Mouse (Mus musculus): ENCODE measurements around the gene Nedd9. TPM values are rescaled to one million over a fixed set of nuclear protein-coding genes. Genes with fewer than 3 reads are reported as not detected.

Nedd9 gene
- polyA plus RNA-seq, 1 experiment from 2014 or later = 30.7 TPM

DNA sequence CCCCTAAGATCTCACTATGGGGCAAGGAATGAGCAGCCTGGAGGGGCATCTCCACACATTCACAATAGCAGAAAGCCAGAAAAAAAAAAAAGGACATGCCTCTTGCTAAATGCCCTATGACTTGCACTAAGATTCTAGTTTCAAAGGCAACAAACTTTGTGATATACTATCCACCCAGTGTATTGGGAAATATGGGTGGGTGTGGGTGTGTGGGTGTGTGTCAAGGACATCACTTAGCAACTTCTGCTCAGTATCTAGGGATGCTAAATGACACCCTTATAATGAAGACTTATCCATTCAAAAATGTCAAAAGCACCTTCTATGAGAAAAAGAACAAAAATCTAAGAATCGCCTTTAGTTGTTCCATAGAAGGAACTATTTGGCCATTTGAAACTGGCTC, 40.6 kb downstream of the Nedd9 start:
- no peaks in the 10 kb centered on the region for H3K27me3 ChIP-seq (replicated peaks)
- no peaks in the 10 kb centered on the region for H3K36me3 ChIP-seq
- 98% methylated on average over 1 of the region's 1 CpGs for WGBS
- no peak overlapping the region for H3K27ac ChIP-seq
- H3K4me3 ChIP-seq = no peak overlapping the region
- H3K4me2 ChIP-seq (replicated peaks) = no peak overlapping the region
- H3K9ac ChIP-seq = no peak overlapping the region
- H3K4me1 ChIP-seq = peaks cover 2% of the 10 kb centered on the region; the same call in 1 of the 2 replicates
- ATAC-seq (ENCODE audit: low FRiP score, low read depth) = no peak
- H3K9me3 ChIP-seq = no peaks in the 10 kb centered on the region

DNA sequence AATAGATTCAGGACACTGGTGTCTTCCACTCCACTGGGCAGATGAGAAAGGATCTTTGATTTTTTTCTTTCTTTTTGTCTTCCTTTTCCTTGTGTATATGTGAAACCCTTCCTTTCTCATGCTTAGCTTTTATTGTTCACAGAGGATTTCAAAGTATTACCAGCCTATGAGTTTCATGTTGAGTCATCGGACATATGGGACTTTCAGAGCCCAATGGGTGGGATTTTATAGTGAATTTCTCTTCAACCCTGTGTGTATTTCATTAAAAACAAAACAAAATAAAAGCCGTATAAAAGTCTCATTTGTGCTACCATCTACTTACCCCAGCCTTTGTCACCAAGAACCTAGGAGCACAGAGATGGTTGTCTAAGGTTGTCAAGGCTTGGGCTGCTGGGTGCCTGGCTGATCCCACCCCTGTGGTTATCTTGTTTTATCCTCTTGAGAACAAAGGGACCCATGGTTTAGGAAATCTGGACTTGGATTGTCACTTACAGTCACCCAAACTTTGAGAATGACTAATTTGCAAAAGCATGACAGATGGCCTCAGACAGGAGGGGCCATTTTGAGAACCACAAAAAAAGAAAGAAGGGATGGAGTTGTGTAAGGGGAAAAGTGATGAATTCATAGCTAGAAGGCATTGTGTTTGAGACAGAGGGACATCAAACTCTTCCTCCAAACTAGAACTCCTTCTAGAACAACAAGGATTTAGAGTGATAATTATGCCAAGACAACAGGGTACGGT, 41.9 kb downstream of the Nedd9 start:
- no peak overlapping the region for H3K4me2 ChIP-seq (replicated peaks)
- 94% methylated on average over 3 of the region's 3 CpGs for WGBS
- H3K9ac ChIP-seq = no peak overlapping the region
- H3K9me3 ChIP-seq = no peaks in the 10 kb centered on the region
- no peaks in the 10 kb centered on the region for H3K36me3 ChIP-seq
- no peak overlapping the region for H3K4me3 ChIP-seq
- peaks cover 2% of the 10 kb centered on the region; the same call in 1 of the 2 replicates for H3K4me1 ChIP-seq
- H3K27ac ChIP-seq = no peak overlapping the region
- ATAC-seq (ENCODE audit: low FRiP score, low read depth) = no peak
- no peaks in the 10 kb centered on the region for H3K27me3 ChIP-seq (replicated peaks)

DNA sequence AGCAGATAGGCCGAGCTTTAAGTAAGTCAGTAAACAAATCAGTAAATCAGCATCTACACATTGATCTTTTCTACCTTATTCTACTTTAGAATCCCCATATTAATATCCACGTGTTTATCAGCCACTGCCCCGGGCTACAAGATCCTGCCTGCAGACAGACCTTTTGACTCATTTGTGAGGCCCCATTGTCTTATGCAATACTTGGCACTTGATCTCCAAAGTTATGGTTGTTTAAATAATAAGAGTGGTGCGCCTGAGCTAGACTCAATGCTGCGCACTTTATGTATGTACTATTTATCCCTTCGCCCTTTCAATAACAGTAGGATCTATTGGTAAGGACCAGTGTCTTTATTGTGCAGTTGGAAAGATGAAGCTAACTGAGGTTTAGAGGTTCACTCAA, 42.9 kb downstream of the Nedd9 start:
- Histone ChIP-seq H3K4me2 (replicated peaks) (no peak overlapping the region), H3K9me3 (no peaks in the 10 kb centered on the region), H3K4me1 (peaks cover 2% of the 10 kb centered on the region; the same call in 1 of the 2 replicates), H3K27me3 (replicated peaks) (no peaks in the 10 kb centered on the region), H3K4me3 (no peak overlapping the region), H3K9ac (no peak overlapping the region), H3K36me3 (no peaks in the 10 kb centered on the region), H3K27ac (no peak overlapping the region)
- 96% methylated on average over 6 of the region's 6 CpGs for WGBS
- no peak for ATAC-seq (ENCODE audit: low FRiP score, low read depth)

DNA sequence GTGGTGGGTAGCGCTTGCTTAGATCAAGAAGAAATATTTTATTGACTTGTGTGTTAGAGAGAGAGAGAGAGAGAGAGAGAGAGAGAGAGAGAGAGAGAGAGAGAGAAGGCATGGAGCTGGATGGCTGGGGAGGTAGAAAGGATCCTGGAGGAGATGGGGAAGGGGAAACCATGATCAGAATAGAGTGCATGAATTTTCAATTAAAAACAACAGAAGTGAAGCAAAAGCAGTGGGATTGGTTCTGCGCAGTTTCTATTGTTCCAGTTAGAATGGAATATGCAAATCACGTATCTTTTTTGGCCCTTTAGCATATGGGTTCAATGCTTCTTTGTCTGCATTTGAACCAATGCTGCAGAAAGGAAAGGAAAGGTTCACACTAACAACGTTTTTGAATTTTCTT, 45.0 kb downstream of the Nedd9 start:
- H3K27me3 ChIP-seq (replicated peaks) = no peaks in the 10 kb centered on the region
- H3K27ac ChIP-seq = no peak overlapping the region
- H3K9me3 ChIP-seq = no peaks in the 10 kb centered on the region
- H3K9ac ChIP-seq = no peak overlapping the region
- H3K4me2 ChIP-seq (replicated peaks) = no peak overlapping the region
- H3K4me3 ChIP-seq = no peak overlapping the region
- ATAC-seq (ENCODE audit: low FRiP score, low read depth) = no peak
- H3K36me3 ChIP-seq = no peaks in the 10 kb centered on the region
- 47% methylated on average over 4 of the region's 4 CpGs for WGBS
- H3K4me1 ChIP-seq = peaks cover 2% of the 10 kb centered on the region; the same call in 1 of the 2 replicates

DNA sequence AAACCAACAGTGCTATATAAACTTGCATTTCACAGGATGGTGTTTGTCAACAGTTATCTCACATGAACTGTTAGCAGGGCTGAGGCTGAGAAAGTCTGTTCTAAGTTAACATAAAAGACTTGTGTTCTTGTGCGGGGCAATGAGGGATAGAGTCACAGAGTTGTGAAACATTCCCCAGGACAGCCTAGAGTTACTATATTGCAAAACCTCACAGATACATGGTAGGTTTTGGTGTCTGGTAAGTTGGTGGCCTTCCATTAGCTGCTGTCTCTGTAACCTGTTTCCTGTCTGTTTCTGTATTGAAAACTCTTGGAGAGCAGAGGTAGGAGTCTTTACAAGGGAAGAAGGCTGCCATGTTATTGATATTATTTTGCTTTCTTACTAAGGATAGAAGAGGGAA, 47.0 kb downstream of the Nedd9 start:
- 92% methylated on average over 1 of the region's 1 CpGs for WGBS
- H3K36me3 ChIP-seq = no peaks in the 10 kb centered on the region
- ATAC-seq (ENCODE audit: low FRiP score, low read depth) = no peak

DNA sequence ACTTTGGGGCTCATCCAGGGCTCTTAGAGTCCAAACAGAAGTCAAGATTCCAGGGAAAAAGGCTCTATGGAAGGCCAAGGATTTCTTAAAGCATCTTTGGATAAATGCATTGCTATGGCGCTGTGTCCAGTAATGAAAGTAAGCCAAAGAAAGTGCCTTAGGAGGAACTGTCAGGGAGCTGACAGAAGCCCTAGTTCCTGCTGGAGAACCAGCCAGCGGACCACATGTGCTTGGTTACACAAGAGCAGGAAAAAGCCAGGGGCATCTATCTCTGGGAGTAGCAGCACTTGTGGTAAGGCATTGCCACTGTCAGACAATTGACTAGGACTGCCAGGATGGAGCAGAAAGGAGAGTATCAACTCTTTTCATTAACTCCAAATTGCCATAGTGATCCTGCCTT, 49.8 kb downstream of the Nedd9 start:
- no peak overlapping the region for H3K27ac ChIP-seq
- no peak overlapping the region for H3K9ac ChIP-seq
- H3K4me3 ChIP-seq = no peak overlapping the region
- ATAC-seq (ENCODE audit: low FRiP score, low read depth) = no peak
- no peaks in the 10 kb centered on the region for H3K9me3 ChIP-seq
- WGBS = 95% methylated on average over 2 of the region's 2 CpGs
- 0 out of 2 replicates have a peak, but pooled peaks cover 2% of the 10 kb centered on the region for H3K4me1 ChIP-seq
- no peak overlapping the region for H3K4me2 ChIP-seq (replicated peaks)
- no peaks in the 10 kb centered on the region for H3K27me3 ChIP-seq (replicated peaks)
- H3K36me3 ChIP-seq = no peaks in the 10 kb centered on the region

More for the DNA sequence above, 47.0 kb downstream of the Nedd9 start:
- Histone ChIP-seq H3K4me3 (no peak overlapping the region), H3K9ac (no peak overlapping the region), H3K4me2 (replicated peaks) (no peak overlapping the region), H3K4me1 (peaks cover 2% of the 10 kb centered on the region; the same call in 1 of the 2 replicates), H3K27ac (no peak overlapping the region), H3K27me3 (replicated peaks) (no peaks in the 10 kb centered on the region), H3K9me3 (no peaks in the 10 kb centered on the region)

DNA sequence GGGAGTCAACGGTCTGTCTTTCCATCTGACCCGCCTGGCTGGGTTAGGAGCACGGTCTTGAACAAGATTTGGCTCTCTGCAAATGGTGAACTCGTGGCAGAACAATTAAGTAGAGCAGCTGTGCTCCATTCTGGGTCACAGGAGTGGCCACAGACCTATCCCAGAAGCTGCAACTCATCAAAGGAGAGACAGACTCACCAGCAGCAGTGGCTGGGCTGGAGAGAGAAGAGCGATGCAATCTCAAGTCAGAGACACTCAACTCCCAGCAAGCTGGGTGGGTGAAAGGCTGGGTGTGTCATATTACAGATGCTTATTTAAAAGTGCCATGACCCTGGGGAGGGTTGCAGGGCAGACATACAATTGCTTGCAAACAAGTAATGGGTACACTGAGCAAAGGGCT, 50.4 kb downstream of the Nedd9 start:
- Histone ChIP-seq H3K4me3 (no peak overlapping the region), H3K27me3 (replicated peaks) (no peaks in the 10 kb centered on the region), H3K4me2 (replicated peaks) (no peak overlapping the region), H3K9me3 (no peaks in the 10 kb centered on the region), H3K9ac (no peak overlapping the region), H3K27ac (no peak overlapping the region), H3K36me3 (no peaks in the 10 kb centered on the region), H3K4me1 (no peaks in the 10 kb centered on the region)
- ATAC-seq (ENCODE audit: low FRiP score, low read depth) = no peak
- 79% methylated on average over 5 of the region's 5 CpGs for WGBS

DNA sequence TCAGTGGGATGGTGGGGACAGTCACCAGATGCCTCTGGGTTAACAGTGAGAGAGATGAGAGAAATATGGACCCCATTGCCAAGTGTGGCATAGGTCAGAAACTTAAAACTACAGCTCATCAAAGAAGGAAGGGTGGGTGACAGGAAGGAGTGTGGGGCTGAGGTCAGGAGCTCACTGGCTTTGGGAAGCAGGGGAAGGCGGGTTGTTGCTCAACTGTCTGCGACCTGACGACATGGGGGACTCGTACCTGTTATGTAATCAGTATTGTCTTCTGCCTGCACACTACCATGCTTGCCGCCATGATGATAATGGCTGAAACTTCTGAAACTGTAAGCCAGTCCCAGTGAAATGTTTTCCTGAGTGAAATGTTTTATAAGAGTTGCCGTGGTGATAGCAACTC, 54.0 kb downstream of the Nedd9 start:
- Histone ChIP-seq H3K27me3 (replicated peaks) (no peaks in the 10 kb centered on the region), H3K4me2 (replicated peaks) (no peak overlapping the region), H3K4me3 (no peak overlapping the region), H3K36me3 (no peaks in the 10 kb centered on the region), H3K4me1 (no peaks in the 10 kb centered on the region), H3K27ac (no peak overlapping the region), H3K9me3 (no peaks in the 10 kb centered on the region), H3K9ac (no peak overlapping the region)
- WGBS = 91% methylated on average over 6 of the region's 6 CpGs
- ATAC-seq (ENCODE audit: low FRiP score, low read depth) = no peak

DNA sequence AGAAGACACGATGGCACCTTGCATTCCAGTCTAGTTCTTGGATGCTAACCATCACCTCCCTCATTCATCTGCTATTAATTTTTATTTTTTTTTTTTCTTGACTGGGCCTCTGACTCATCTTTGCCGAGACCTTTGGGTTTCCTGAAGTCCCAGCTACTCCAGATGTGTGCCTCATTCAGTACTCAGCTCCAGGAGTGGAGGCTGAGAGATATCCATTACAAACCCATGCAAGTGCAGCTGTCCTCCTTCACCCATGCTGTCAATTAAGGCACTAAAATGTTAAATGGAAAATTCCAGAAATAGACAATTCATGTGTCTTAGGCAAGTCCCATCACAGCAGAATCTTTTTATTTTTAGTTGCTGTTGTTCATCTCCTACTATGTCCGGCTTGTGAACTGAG, 55.4 kb downstream of the Nedd9 start:
- ATAC-seq (ENCODE audit: low FRiP score, low read depth) = no peak
- Histone ChIP-seq H3K4me2 (replicated peaks) (no peak overlapping the region), H3K4me1 (no peaks in the 10 kb centered on the region), H3K9me3 (no peaks in the 10 kb centered on the region), H3K27me3 (replicated peaks) (no peaks in the 10 kb centered on the region), H3K36me3 (no peaks in the 10 kb centered on the region), H3K27ac (no peak overlapping the region), H3K4me3 (no peak overlapping the region), H3K9ac (no peak overlapping the region)
- 92% methylated on average over 3 of the region's 3 CpGs for WGBS

DNA sequence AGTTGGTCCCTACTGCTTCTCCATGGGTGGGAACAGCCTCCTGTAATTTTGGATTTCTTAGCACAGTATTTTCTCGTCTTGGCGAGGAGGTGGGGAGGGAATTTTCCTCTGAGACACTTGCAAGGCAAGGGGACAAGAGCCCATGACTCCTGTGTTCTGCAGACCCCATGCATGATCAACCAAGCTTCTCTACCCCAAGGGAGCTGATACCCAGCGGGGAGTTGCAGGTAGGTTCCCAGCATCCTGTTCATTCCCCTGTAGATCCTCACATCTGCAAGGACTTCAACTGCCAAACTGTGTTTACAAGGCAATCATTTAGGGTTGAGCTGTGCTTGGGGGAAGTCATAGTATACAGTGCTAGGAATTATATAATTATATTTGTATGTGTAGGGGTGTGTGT, 60.1 kb downstream of the Nedd9 start:
- no peaks in the 10 kb centered on the region for H3K4me1 ChIP-seq

DNA sequence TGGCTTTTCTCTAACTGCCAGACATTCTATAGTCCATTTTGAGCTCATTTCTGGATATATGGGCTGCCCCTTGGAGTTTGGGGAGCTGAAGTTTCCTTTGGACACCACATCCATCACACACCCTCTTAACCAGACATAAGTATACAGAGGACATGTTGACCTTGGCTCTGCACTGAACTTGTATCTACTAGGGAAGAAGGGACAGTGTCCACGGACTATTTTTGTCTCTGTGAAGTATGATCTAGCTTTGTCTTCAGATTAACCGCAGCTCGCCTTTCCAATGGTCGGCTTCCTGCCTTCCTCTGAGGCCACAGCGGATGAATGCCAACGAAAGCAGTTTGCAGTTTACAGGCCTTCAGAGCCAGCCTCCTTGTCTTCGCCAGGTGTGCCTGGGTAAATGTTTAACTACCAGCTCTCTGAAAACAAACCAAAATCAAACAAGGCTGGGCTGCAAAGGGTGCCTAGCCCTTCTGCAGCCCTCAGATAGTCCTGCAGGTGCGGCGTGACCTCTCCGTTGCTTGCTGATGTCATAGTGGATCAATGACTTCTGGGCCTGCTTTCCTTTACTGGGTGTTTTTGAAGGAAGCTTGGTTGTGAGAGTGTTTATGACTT, 63.6 kb downstream of the Nedd9 start:
- Histone ChIP-seq H3K27me3 (replicated peaks) (no peaks in the 10 kb centered on the region), H3K4me3 (no peak overlapping the region), H3K9me3 (no peaks in the 10 kb centered on the region), H3K4me2 (replicated peaks) (no peak overlapping the region), H3K4me1 (no peaks in the 10 kb centered on the region), H3K27ac (no peak overlapping the region), H3K36me3 (no peaks in the 10 kb centered on the region), H3K9ac (no peak overlapping the region)
- WGBS = 83% methylated on average over 10 of the region's 10 CpGs
- no peak for ATAC-seq (ENCODE audit: low FRiP score, low read depth)

More for the DNA sequence above, 60.1 kb downstream of the Nedd9 start:
- H3K36me3 ChIP-seq = no peaks in the 10 kb centered on the region
- H3K27ac ChIP-seq = no peak overlapping the region
- H3K9ac ChIP-seq = no peak overlapping the region
- no peaks in the 10 kb centered on the region for H3K27me3 ChIP-seq (replicated peaks)
- no peak overlapping the region for H3K4me3 ChIP-seq
- H3K9me3 ChIP-seq = no peaks in the 10 kb centered on the region
- 91% methylated on average over 3 of the region's 3 CpGs for WGBS
- no peak for ATAC-seq (ENCODE audit: low FRiP score, low read depth)
- no peak overlapping the region for H3K4me2 ChIP-seq (replicated peaks)

DNA sequence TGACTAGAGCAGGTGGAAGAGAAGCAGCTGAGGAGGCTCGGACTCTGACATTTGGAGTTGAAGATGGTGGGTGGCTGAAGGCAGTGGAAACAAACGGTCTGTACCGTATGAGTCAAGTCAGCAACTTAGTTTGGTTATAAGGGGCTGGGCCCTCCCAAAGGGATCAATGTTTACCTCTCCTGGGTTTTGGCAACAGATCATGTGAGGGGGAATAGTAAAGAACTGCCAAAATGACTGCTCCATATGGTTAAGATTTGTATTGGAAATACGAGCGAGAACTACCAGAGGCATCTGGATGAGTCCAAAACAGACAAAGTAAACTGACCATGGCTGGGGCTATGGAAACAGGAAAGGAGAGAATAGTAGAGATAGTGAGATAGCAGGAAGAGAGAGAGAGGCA, 64.6 kb downstream of the Nedd9 start:
- ATAC-seq (ENCODE audit: low FRiP score, low read depth) = no peak
- Histone ChIP-seq H3K27ac (no peak overlapping the region), H3K9ac (no peak overlapping the region), H3K36me3 (no peaks in the 10 kb centered on the region), H3K4me1 (no peaks in the 10 kb centered on the region), H3K4me3 (no peak overlapping the region), H3K4me2 (replicated peaks) (no peak overlapping the region), H3K9me3 (no peaks in the 10 kb centered on the region), H3K27me3 (replicated peaks) (no peaks in the 10 kb centered on the region)
- 89% methylated on average over 5 of the region's 5 CpGs for WGBS

DNA sequence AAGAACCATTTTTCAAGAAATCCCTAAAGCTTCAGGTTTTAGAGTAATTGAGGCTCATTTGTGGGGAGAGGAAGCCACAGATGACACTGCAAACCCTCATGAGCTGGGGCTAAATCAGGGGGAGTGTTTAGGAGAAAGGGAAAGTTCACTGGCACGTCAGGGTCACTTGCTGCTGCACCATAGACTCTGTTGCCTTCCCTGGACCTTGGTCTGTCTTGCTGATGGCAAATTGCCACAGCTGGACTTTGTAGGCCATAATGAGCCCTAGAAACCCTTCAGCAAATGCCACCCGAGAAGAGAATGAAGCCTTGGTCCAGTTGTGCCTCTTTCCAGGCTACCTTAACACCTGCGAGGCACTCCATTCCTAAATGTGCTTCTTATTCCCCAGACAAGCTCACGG, 66.8 kb downstream of the Nedd9 start:
- H3K4me2 ChIP-seq (replicated peaks) = no peak overlapping the region
- H3K36me3 ChIP-seq = no peaks in the 10 kb centered on the region
- H3K9me3 ChIP-seq = no peaks in the 10 kb centered on the region
- H3K4me3 ChIP-seq = no peak overlapping the region
- no peaks in the 10 kb centered on the region for H3K27me3 ChIP-seq (replicated peaks)
- WGBS = 86% methylated on average over 4 of the region's 4 CpGs
- peaks cover 14% of the 10 kb centered on the region for H3K4me1 ChIP-seq
- H3K9ac ChIP-seq = no peak overlapping the region
- no peak overlapping the region for H3K27ac ChIP-seq
- ATAC-seq (ENCODE audit: low FRiP score, low read depth) = no peak

All from neural tube, embryonic 12.5 days (tissue).